Mouse (Mus musculus): ENCODE data around the gene Ccdc9b. TPM values are rescaled to one million over a fixed set of nuclear protein-coding genes. Genes with fewer than 3 reads are reported as not detected.

The Ccdc9b gene
- total and polyA plus RNA-seq, 2 experiments from 2014 or later = 0.53 to 2.4 TPM

- no peaks in the 10 kb centered on the region for H3K27me3 ChIP-seq (ENCODE audit: insufficient read depth, low read length)
- DNase-seq (no peak), ATAC-seq (no peak)
- H3K27ac ChIP-seq (ENCODE audit: low read depth, low read length) = no peak overlapping the region
- H3K36me3 ChIP-seq (ENCODE audit: insufficient read depth) = no peaks in the 10 kb centered on the region
- 84% methylated on average over 2 of the region's 2 CpGs for WGBS
- H3K4me3 ChIP-seq (ENCODE audit: low read depth, low read length) = no peak overlapping the region
- peaks cover 3% of the 10 kb centered on the region; the same call in 1 of the 2 replicates for H3K4me1 ChIP-seq (ENCODE audit: insufficient read depth)
- no peak overlapping the region for H3K9ac ChIP-seq
- no peak overlapping the region for H3K4me2 ChIP-seq (ENCODE audit: low read depth)
- no peaks in the 10 kb centered on the region for H3K9me3 ChIP-seq (ENCODE audit: low read length)
- TF ChIP-seq CTCF (IDR thresholded peaks at IDR 0.05; ENCODE audit: low read depth) = no peak
These were observed 35.6 kb downstream of the Ccdc9b start for GRCm38 (mm10) chr2:118726873-118727272.

- no peaks in the 10 kb centered on the region for H3K9me3 ChIP-seq (ENCODE audit: low read length)
- ATAC-seq = no peak
These were observed 37.0 kb downstream of the Ccdc9b start for GRCm38 (mm10) chr2:118725511-118725910.

GRCm38 (mm10) chr2:118723693-118724486, 38.6 kb downstream of the Ccdc9b start:
- WGBS = 83% methylated on average over 15 of the region's 15 CpGs
- no peak overlapping the region for H3K4me2 ChIP-seq (ENCODE audit: low read depth)
- H3K27me3 ChIP-seq (ENCODE audit: insufficient read depth, low read length) = no peaks in the 10 kb centered on the region
- no peaks in the 10 kb centered on the region for H3K4me1 ChIP-seq (ENCODE audit: insufficient read depth)
- no peak for ATAC-seq
- TF ChIP-seq CTCF (IDR thresholded peaks at IDR 0.05; ENCODE audit: low read depth) = no peak
- DNase-seq = no peak
- no peak overlapping the region for H3K27ac ChIP-seq (ENCODE audit: low read depth, low read length)
- no peaks in the 10 kb centered on the region for H3K9me3 ChIP-seq (ENCODE audit: low read length)
- H3K4me3 ChIP-seq (ENCODE audit: low read depth, low read length) = no peak overlapping the region
- H3K36me3 ChIP-seq (ENCODE audit: insufficient read depth) = no peaks in the 10 kb centered on the region
- no peak overlapping the region for H3K9ac ChIP-seq

More at GRCm38 (mm10) chr2:118725511-118725910, 37.0 kb downstream of the Ccdc9b start:
- 93% methylated on average over 4 of the region's 4 CpGs for WGBS
- H3K4me1 ChIP-seq (ENCODE audit: insufficient read depth) = peaks cover 2% of the 10 kb centered on the region; the same call in 1 of the 2 replicates
- no peak overlapping the region for H3K27ac ChIP-seq (ENCODE audit: low read depth, low read length)
- H3K4me2 ChIP-seq (ENCODE audit: low read depth) = no peak overlapping the region
- no peaks in the 10 kb centered on the region for H3K27me3 ChIP-seq (ENCODE audit: insufficient read depth, low read length)
- H3K9ac ChIP-seq = no peak overlapping the region
- H3K36me3 ChIP-seq (ENCODE audit: insufficient read depth) = no peaks in the 10 kb centered on the region
- DNase-seq = no peak
- no peak overlapping the region for H3K4me3 ChIP-seq (ENCODE audit: low read depth, low read length)
- no peak for TF ChIP-seq CTCF (IDR thresholded peaks at IDR 0.05; ENCODE audit: low read depth)

- TF ChIP-seq CTCF (IDR thresholded peaks at IDR 0.05; ENCODE audit: low read depth) = no peak
These were observed 45.8 kb downstream of the Ccdc9b start for GRCm38 (mm10) chr2:118716677-118717076.

GRCm38 (mm10) chr2:118714230-118714629, 48.2 kb downstream of the Ccdc9b start:
- Histone ChIP-seq H3K27ac (ENCODE audit: low read depth, low read length) (peak overlapping the region; percentile 69), H3K4me1 (ENCODE audit: insufficient read depth) (peaks cover 25% of the 10 kb centered on the region), H3K9me3 (ENCODE audit: low read length) (no peaks in the 10 kb centered on the region), H3K36me3 (ENCODE audit: insufficient read depth) (no peaks in the 10 kb centered on the region), H3K4me3 (ENCODE audit: low read depth, low read length) (no peak overlapping the region), H3K4me2 (ENCODE audit: low read depth) (peak overlapping the region; percentile 27), H3K27me3 (ENCODE audit: insufficient read depth, low read length) (peaks cover 4% of the 10 kb centered on the region; the same call in 1 of the 2 replicates), H3K9ac (no peak overlapping the region)
- no peak for TF ChIP-seq CTCF (IDR thresholded peaks at IDR 0.05; ENCODE audit: low read depth)
- DNase-seq (peak; percentile 88), ATAC-seq (peak; percentile 90)
- WGBS = 32% methylated on average over 4 of the region's 4 CpGs

More at GRCm38 (mm10) chr2:118716677-118717076, 45.8 kb downstream of the Ccdc9b start:
- H3K4me3 ChIP-seq (ENCODE audit: low read depth, low read length) = no peak overlapping the region
- no peak overlapping the region for H3K4me2 ChIP-seq (ENCODE audit: low read depth)
- ATAC-seq = no peak
- H3K4me1 ChIP-seq (ENCODE audit: insufficient read depth) = peaks cover 14% of the 10 kb centered on the region
- H3K36me3 ChIP-seq (ENCODE audit: insufficient read depth) = no peaks in the 10 kb centered on the region
- no peak overlapping the region for H3K27ac ChIP-seq (ENCODE audit: low read depth, low read length)
- H3K9me3 ChIP-seq (ENCODE audit: low read length) = no peaks in the 10 kb centered on the region
- 85% methylated on average over 5 of the region's 5 CpGs for WGBS
- H3K27me3 ChIP-seq (ENCODE audit: insufficient read depth, low read length) = no peaks in the 10 kb centered on the region
- H3K9ac ChIP-seq = no peak overlapping the region
- DNase-seq = no peak

- Histone ChIP-seq H3K9ac (no peak overlapping the region), H3K4me3 (ENCODE audit: low read depth, low read length) (no peak overlapping the region), H3K27me3 (ENCODE audit: insufficient read depth, low read length) (peaks cover 4% of the 10 kb centered on the region; the same call in 1 of the 2 replicates), H3K27ac (ENCODE audit: low read depth, low read length) (peak overlapping the region; percentile 24; the same call in 1 of the 2 replicates), H3K9me3 (ENCODE audit: low read length) (no peaks in the 10 kb centered on the region), H3K4me1 (ENCODE audit: insufficient read depth) (peaks cover 25% of the 10 kb centered on the region), H3K4me2 (ENCODE audit: low read depth) (no peak overlapping the region), H3K36me3 (ENCODE audit: insufficient read depth) (no peaks in the 10 kb centered on the region)
- DNase-seq (no peak), ATAC-seq (no peak)
- no peak for TF ChIP-seq CTCF (IDR thresholded peaks at IDR 0.05; ENCODE audit: low read depth)
- WGBS = 92% methylated on average over 6 of the region's 6 CpGs
These were observed 48.8 kb downstream of the Ccdc9b start for GRCm38 (mm10) chr2:118713631-118714030.

GRCm38 (mm10) chr2:118711038-118711494, 51.4 kb downstream of the Ccdc9b start:
- no peak overlapping the region for H3K27ac ChIP-seq (ENCODE audit: low read depth, low read length)
- peak; percentile 85 for DNase-seq

More at GRCm38 (mm10) chr2:118711038-118711494, 51.4 kb downstream of the Ccdc9b start:
- Histone ChIP-seq H3K4me2 (ENCODE audit: low read depth) (peak overlapping the region; percentile 68), H3K4me1 (ENCODE audit: insufficient read depth) (peaks cover 29% of the 10 kb centered on the region), H3K36me3 (ENCODE audit: insufficient read depth) (no peaks in the 10 kb centered on the region), H3K27me3 (ENCODE audit: insufficient read depth, low read length) (peaks cover 4% of the 10 kb centered on the region; the same call in 1 of the 2 replicates), H3K4me3 (ENCODE audit: low read depth, low read length) (peak overlapping the region; percentile 30), H3K9ac (peak overlapping the region; percentile 52), H3K9me3 (ENCODE audit: low read length) (no peaks in the 10 kb centered on the region)
- TF ChIP-seq CTCF (IDR thresholded peaks at IDR 0.05; ENCODE audit: low read depth) = no peak
- 1% methylated on average over 36 of the region's 36 CpGs for WGBS
- ATAC-seq = peak; percentile 56

All from forebrain, postnatal 0 days (tissue).